Mouse (Mus musculus) neural tube, embryonic 14.5 days (tissue): ENCODE measurements around the gene Kcna7. TPM values are rescaled to one million over a fixed set of nuclear protein-coding genes. Genes with fewer than 3 reads are reported as not detected.

Experiments
- ATAC-seq: fragments of 200-750 bp; cut with Nextera tagmentation; 2 replicates; pipeline ENCODE4 v1.8.0; 2017; ENCODE audit warnings: low read depth, mild to moderate bottlenecking, moderate TSS enrichment, moderate library complexity
- H3K27ac ChIP-seq: fragments of 300-500 bp; sonication (generic); 2 replicates; pipeline ENCODE4 v1.5.1; 2014; ENCODE audit warnings: low read depth, mild to moderate bottlenecking, control low read depth, low read length, moderate library complexity, mixed read lengths
- H3K27me3 ChIP-seq: fragments of 300-500 bp; sonication (generic); 2 replicates; pipeline ENCODE4 v1.6.1; 2014; ENCODE audit warnings: low read length; ENCODE audit not compliant: control insufficient read depth, insufficient read depth
- H3K36me3 ChIP-seq: fragments of 300-500 bp; sonication (generic); 2 replicates; pipeline ENCODE4 v1.6.1; 2014; ENCODE audit warnings: low read length, mixed read lengths; ENCODE audit not compliant: control insufficient read depth, insufficient read depth
- H3K4me1 ChIP-seq: fragments of 300-500 bp; sonication (generic); 2 replicates; pipeline ENCODE4 v1.6.1; 2014; ENCODE audit warnings: low read length; ENCODE audit not compliant: control insufficient read depth, insufficient read depth
- H3K4me2 ChIP-seq: fragments of 300-500 bp; sonication (generic); 2 replicates; pipeline ENCODE4 v1.6.1; 2014; ENCODE audit warnings: mild to moderate bottlenecking, low read depth, low read length, control low read depth
- H3K4me3 ChIP-seq: fragments of 300-500 bp; sonication (generic); 2 replicates; pipeline ENCODE4 v1.5.1; 2014; ENCODE audit warnings: low read depth, low read length, control low read depth, mixed read lengths
- H3K9ac ChIP-seq: fragments of 300-500 bp; sonication (generic); replicated peaks from 2 replicates; pipeline ENCODE4 v1.6.1; 2014; ENCODE audit warnings: low read depth, mild to moderate bottlenecking, control low read depth, low read length, mixed read lengths
- H3K9me3 ChIP-seq: fragments of 300-500 bp; sonication (generic); 2 replicates; pipeline ENCODE4 v1.6.1; 2016; ENCODE audit warnings: low read length; ENCODE audit not compliant: control insufficient read depth
- WGBS: fragments of 180-500 bp; shearing (Covaris S2); extraction: QIAGEN DNeasy Blood & Tissue Kit; methylation state at CpG from one replicate; pipeline ENCODE4 v1.1.7; 2014; 5-methylcytosine and 5-hydroxymethylcytosine counted together
- polyA plus RNA-seq: library from polyadenylated mRNA; unstranded; fragments of >200 nt; fragmentation: Nextera tagmentation; extraction: Ambion mirVana; gene quantifications from 2 replicates; pipeline ENCODE4 v1.2.1, GENCODE M21; 2014

Kcna7 gene
- polyA plus RNA-seq, 1 experiment from 2014 or later: not detected

GRCm38 (mm10) chr7:45434203-45435015 is 29.0 kb downstream of the Kcna7 start, which contains the start of gene Gys1:
Gys1 (plus strand) TSS chr7:45434844.
- peaks cover 10% of the 10 kb centered on the region for H3K36me3 ChIP-seq
- WGBS: 0% methylated on average over 45 of the region's 45 CpGs
- H3K27me3 ChIP-seq: no peaks in the 10 kb centered on the region
- peak within 1 kb of the TSS; percentile 65 for H3K4me3 ChIP-seq
- peak within 1 kb of the TSS; percentile 72 for H3K9ac ChIP-seq
- ATAC-seq: peak; percentile 95
- peaks cover 28% of the 10 kb centered on the region for H3K4me1 ChIP-seq
- H3K9me3 ChIP-seq: no peaks in the 10 kb centered on the region
- H3K27ac ChIP-seq: peak within 1 kb of the TSS; percentile 91
- H3K4me2 ChIP-seq: peak within 1 kb of the TSS; percentile 93

- H3K4me2 ChIP-seq: peak overlapping the region; percentile 93
- no peaks in the 10 kb centered on the region for H3K27me3 ChIP-seq
- ATAC-seq: no peak; the same call in 1 of the 2 replicates
- peak overlapping the region; percentile 72 for H3K9ac ChIP-seq
- H3K4me1 ChIP-seq: peaks cover 28% of the 10 kb centered on the region
- H3K27ac ChIP-seq: peak overlapping the region; percentile 44; the same call in 1 of the 2 replicates
- H3K9me3 ChIP-seq: no peaks in the 10 kb centered on the region
- H3K4me3 ChIP-seq: peak overlapping the region; percentile 65
- H3K36me3 ChIP-seq: peaks cover 6% of the 10 kb centered on the region; the same call in 1 of the 2 replicates
- 3% methylated on average over 16 of the region's 16 CpGs for WGBS
Measured at GRCm38 (mm10) chr7:45435038-45435437, 29.6 kb downstream of the Kcna7 start.

GRCm38 (mm10) chr7:45436444-45436843 is 31.0 kb downstream of the Kcna7 start:
- Histone ChIP-seq H3K4me1 (peaks cover 28% of the 10 kb centered on the region), H3K4me3 (no peak overlapping the region), H3K4me2 (no peak overlapping the region), H3K36me3 (no peaks in the 10 kb centered on the region), H3K9ac (no peak overlapping the region), H3K27ac (no peak overlapping the region), H3K27me3 (no peaks in the 10 kb centered on the region), H3K9me3 (no peaks in the 10 kb centered on the region)
- WGBS: 89% methylated on average over 5 of the region's 5 CpGs
- no peak for ATAC-seq

GRCm38 (mm10) chr7:45437046-45437445 is 31.6 kb downstream of the Kcna7 start:
- Histone ChIP-seq H3K27me3 (no peaks in the 10 kb centered on the region), H3K4me3 (no peak overlapping the region), H3K27ac (no peak overlapping the region), H3K9me3 (no peaks in the 10 kb centered on the region), H3K36me3 (no peaks in the 10 kb centered on the region), H3K9ac (no peak overlapping the region), H3K4me1 (peaks cover 28% of the 10 kb centered on the region), H3K4me2 (no peak overlapping the region)
- no peak for ATAC-seq
- 30% methylated on average over 6 of the region's 6 CpGs for WGBS

GRCm38 (mm10) chr7:45437521-45438276 is 32.2 kb downstream of the Kcna7 start, which contains the start of gene Ruvbl2:
Ruvbl2 (minus strand) TSS chr7:45438096.
- Histone ChIP-seq H3K9me3 (no peaks in the 10 kb centered on the region), H3K27ac (no peak within 1 kb of the TSS), H3K36me3 (no peaks in the 10 kb centered on the region), H3K4me3 (no peak within 1 kb of the TSS), H3K4me2 (no peak within 1 kb of the TSS), H3K4me1 (peaks cover 27% of the 10 kb centered on the region), H3K9ac (no peak within 1 kb of the TSS), H3K27me3 (no peaks in the 10 kb centered on the region)
- WGBS: 21% methylated on average over 19 of the region's 19 CpGs
- no peak for ATAC-seq

GRCm38 (mm10) chr7:45443526-45444420 is 38.3 kb downstream of the Kcna7 start:
- H3K4me2 ChIP-seq: no peak overlapping the region
- peaks cover 9% of the 10 kb centered on the region for H3K36me3 ChIP-seq
- no peaks in the 10 kb centered on the region for H3K27me3 ChIP-seq
- no peaks in the 10 kb centered on the region for H3K9me3 ChIP-seq
- no peak overlapping the region for H3K4me3 ChIP-seq
- H3K9ac ChIP-seq: no peak overlapping the region
- WGBS: 91% methylated on average over 22 of the region's 22 CpGs
- no peaks in the 10 kb centered on the region for H3K4me1 ChIP-seq
- H3K27ac ChIP-seq: no peak overlapping the region
- ATAC-seq: no peak

GRCm38 (mm10) chr7:45446589-45446988 is 41.1 kb downstream of the Kcna7 start:
- H3K27me3 ChIP-seq: no peaks in the 10 kb centered on the region
- no peaks in the 10 kb centered on the region for H3K9me3 ChIP-seq
- no peaks in the 10 kb centered on the region for H3K4me1 ChIP-seq
- peaks cover 9% of the 10 kb centered on the region for H3K36me3 ChIP-seq
- no peak overlapping the region for H3K4me2 ChIP-seq
- no peak overlapping the region for H3K27ac ChIP-seq
- no peak overlapping the region for H3K9ac ChIP-seq
- ATAC-seq: no peak
- H3K4me3 ChIP-seq: no peak overlapping the region

GRCm38 (mm10) chr7:45447325-45447990 is 42.0 kb downstream of the Kcna7 start:
- H3K4me2 ChIP-seq: no peak overlapping the region
- H3K27ac ChIP-seq: no peak overlapping the region
- 36% methylated on average over 11 of the region's 11 CpGs for WGBS
- H3K27me3 ChIP-seq: no peaks in the 10 kb centered on the region
- peaks cover 9% of the 10 kb centered on the region for H3K36me3 ChIP-seq
- H3K4me1 ChIP-seq: no peaks in the 10 kb centered on the region
- no peak overlapping the region for H3K4me3 ChIP-seq
- no peaks in the 10 kb centered on the region for H3K9me3 ChIP-seq
- ATAC-seq: no peak
- no peak overlapping the region for H3K9ac ChIP-seq
